Mouse (Mus musculus): ENCODE data around the gene Shank3. TPM values are rescaled to one million over a fixed set of nuclear protein-coding genes. Genes with fewer than 3 reads are reported as not detected.

Gene Shank3
- polyA plus RNA-seq, 1 experiment from 2014 or later = 9.6 TPM

- peak; percentile 68 for ATAC-seq (ENCODE audit: low FRiP score, low read depth)
Observed at GRCm38 (mm10) chr15:89547824-89548601, 48.6 kb downstream of the Shank3 start.

DNA sequence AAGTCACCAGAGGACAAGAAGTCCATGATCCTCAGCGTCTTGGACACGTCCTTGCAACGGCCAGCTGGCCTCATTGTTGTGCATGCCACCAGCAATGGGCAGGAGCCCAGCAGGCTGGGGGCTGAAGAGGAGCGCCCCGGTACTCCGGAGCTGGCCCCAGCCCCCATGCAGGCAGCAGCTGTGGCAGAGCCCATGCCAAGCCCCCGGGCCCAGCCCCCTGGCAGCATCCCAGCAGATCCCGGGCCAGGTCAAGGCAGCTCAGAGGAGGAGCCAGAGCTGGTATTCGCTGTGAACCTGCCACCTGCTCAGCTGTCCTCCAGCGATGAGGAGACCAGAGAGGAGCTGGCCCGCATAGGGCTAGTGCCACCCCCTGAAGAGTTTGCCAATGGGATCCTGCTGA lies 49.4 kb downstream of the Shank3 start:
- Histone ChIP-seq H3K27ac (replicated peaks) (peak overlapping the region; percentile 53), H3K9ac (no peak overlapping the region), H3K9me3 (no peaks in the 10 kb centered on the region), H3K4me2 (peak overlapping the region; percentile 45), H3K4me1 (replicated peaks) (peaks cover 23% of the 10 kb centered on the region), H3K36me3 (peaks cover 3% of the 10 kb centered on the region; the same call in 1 of the 2 replicates), H3K27me3 (no peaks in the 10 kb centered on the region), H3K4me3 (no peak overlapping the region)
- peak; percentile 79 for ATAC-seq (ENCODE audit: low FRiP score, low read depth)
- WGBS = 27% methylated on average over 11 of the region's 11 CpGs

More at GRCm38 (mm10) chr15:89547824-89548601, 48.6 kb downstream of the Shank3 start:
- no peaks in the 10 kb centered on the region for H3K27me3 ChIP-seq
- peaks cover 23% of the 10 kb centered on the region for H3K4me1 ChIP-seq (replicated peaks)
- peak overlapping the region; percentile 53; the same call in 1 of the 2 replicates for H3K27ac ChIP-seq (replicated peaks)
- peaks cover 9% of the 10 kb centered on the region; the same call in 1 of the 2 replicates for H3K36me3 ChIP-seq
- 11% methylated on average over 58 of the region's 58 CpGs for WGBS
- H3K9me3 ChIP-seq = no peaks in the 10 kb centered on the region
- H3K9ac ChIP-seq = no peak overlapping the region; the same call in 1 of the 2 replicates
- H3K4me2 ChIP-seq = peak overlapping the region; percentile 45
- H3K4me3 ChIP-seq = peak overlapping the region; percentile 13; the same call in 1 of the 2 replicates

DNA sequence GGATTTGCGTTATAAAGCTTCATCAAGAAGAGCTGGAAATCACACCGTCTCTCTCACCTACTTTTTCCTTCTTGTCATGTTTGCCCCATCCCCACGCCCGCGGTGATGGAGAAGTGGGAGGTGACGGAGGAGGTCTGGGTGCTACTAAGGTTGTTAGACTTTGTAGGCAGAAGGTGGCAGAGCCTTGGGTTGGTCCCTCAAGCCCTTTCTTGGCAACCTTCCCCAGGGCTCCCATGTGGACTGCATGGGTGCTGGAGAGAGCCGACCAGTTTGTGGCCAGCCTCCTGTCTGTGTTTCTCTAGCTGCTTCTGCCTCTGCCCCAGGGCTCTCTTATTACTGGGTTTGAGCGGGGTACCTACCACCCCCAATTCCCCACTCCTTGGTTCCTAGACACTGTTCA lies 51.1 kb downstream of the Shank3 start:
- Histone ChIP-seq H3K27ac (replicated peaks) (no peak overlapping the region), H3K9ac (no peak overlapping the region), H3K4me1 (replicated peaks) (peaks cover 23% of the 10 kb centered on the region), H3K4me2 (no peak overlapping the region), H3K9me3 (no peaks in the 10 kb centered on the region), H3K27me3 (peaks cover 2% of the 10 kb centered on the region), H3K4me3 (no peak overlapping the region), H3K36me3 (peaks cover 3% of the 10 kb centered on the region; the same call in 1 of the 2 replicates)
- ATAC-seq (ENCODE audit: low FRiP score, low read depth) = no peak
- WGBS = 92% methylated on average over 8 of the region's 8 CpGs

GRCm38 (mm10) chr15:89551733-89552132 lies 52.3 kb downstream of the Shank3 start:
- WGBS = 96% methylated on average over 1 of the region's 1 CpGs
- ATAC-seq (ENCODE audit: low FRiP score, low read depth) = no peak
- no peak overlapping the region for H3K9ac ChIP-seq
- no peaks in the 10 kb centered on the region for H3K9me3 ChIP-seq
- no peak overlapping the region for H3K27ac ChIP-seq (replicated peaks)
- H3K4me2 ChIP-seq = no peak overlapping the region
- H3K4me3 ChIP-seq = no peak overlapping the region
- H3K4me1 ChIP-seq (replicated peaks) = peaks cover 30% of the 10 kb centered on the region
- peaks cover 11% of the 10 kb centered on the region for H3K27me3 ChIP-seq
- peaks cover 3% of the 10 kb centered on the region; the same call in 1 of the 2 replicates for H3K36me3 ChIP-seq

DNA sequence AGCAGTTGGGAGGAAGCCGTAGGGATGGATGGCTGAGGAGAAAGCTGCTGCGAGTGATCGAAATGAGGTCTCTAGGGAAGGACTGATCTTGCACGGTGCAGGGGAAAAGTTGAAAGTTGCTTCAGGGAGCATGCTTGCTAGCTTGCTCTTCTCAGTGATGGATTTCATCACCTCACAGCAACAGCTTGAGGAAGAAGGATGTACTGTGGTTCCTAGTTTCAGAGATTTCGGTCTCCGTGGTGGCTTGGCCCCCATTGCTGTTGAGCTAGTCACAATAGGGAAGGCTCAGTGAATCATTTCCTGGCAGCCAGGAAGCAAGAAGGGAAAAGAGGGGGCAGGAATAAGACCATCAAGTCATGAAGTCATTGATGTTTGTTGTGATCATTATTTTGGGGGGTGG lies 56.2 kb downstream of the Shank3 start:
- peaks cover 23% of the 10 kb centered on the region for H3K4me1 ChIP-seq (replicated peaks)
- H3K9me3 ChIP-seq = no peaks in the 10 kb centered on the region
- peaks cover 30% of the 10 kb centered on the region for H3K27me3 ChIP-seq
- 77% methylated on average over 6 of the region's 6 CpGs for WGBS
- no peak overlapping the region for H3K27ac ChIP-seq (replicated peaks)
- no peak overlapping the region for H3K4me3 ChIP-seq
- no peak overlapping the region for H3K4me2 ChIP-seq
- no peaks in the 10 kb centered on the region; the same call in 1 of the 2 replicates for H3K36me3 ChIP-seq
- no peak for ATAC-seq (ENCODE audit: low FRiP score, low read depth)
- H3K9ac ChIP-seq = no peak overlapping the region

DNA sequence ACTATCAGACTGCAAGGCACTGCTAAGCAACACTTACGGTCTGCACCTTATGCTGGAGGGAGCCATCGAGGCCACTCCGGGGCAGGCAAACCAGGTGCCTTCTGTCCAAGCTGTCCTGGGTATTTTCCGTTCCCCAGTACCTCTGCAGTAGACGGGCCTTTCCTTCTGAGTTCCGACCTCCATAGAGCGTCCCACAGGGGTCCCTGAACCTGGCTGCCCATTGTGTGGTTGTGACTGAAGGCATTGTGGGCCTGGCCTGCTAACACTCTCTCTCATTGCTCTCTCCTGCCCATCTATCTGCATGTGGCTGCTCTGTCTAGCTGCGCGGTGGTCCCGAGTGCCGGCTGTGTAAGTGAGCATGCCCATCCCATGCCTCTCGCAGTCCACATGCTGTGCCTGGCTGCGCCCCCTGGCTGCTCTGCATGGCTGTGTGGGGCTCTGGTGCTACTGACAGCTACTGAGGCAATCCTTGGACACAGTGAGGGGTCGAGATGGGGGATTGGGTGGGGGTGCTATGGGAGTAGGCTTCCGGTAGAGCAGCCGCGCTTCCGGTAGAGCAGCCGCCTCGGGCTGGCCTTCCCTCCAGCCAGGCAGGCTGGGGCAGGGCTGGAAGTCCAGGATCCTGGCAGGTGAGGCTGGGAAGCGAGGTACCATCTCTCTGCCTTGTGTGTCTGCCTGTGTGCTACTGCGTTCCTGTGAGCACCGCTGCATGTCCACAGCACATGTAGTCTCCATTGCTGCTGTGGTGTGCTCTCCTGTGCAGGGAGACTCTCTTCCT lies 57.2 kb downstream of the Shank3 start:
- Histone ChIP-seq H3K4me2 (peak overlapping the region; percentile 28; the same call in 1 of the 2 replicates), H3K36me3 (no peaks in the 10 kb centered on the region), H3K27ac (replicated peaks) (no peak overlapping the region), H3K4me1 (replicated peaks) (peaks cover 23% of the 10 kb centered on the region), H3K9me3 (no peaks in the 10 kb centered on the region), H3K27me3 (peaks cover 30% of the 10 kb centered on the region), H3K4me3 (no peak overlapping the region), H3K9ac (no peak overlapping the region)
- ATAC-seq (ENCODE audit: low FRiP score, low read depth) = peak; percentile 55; the same call in 1 of the 2 replicates
- 23% methylated on average over 22 of the region's 23 CpGs for WGBS

DNA sequence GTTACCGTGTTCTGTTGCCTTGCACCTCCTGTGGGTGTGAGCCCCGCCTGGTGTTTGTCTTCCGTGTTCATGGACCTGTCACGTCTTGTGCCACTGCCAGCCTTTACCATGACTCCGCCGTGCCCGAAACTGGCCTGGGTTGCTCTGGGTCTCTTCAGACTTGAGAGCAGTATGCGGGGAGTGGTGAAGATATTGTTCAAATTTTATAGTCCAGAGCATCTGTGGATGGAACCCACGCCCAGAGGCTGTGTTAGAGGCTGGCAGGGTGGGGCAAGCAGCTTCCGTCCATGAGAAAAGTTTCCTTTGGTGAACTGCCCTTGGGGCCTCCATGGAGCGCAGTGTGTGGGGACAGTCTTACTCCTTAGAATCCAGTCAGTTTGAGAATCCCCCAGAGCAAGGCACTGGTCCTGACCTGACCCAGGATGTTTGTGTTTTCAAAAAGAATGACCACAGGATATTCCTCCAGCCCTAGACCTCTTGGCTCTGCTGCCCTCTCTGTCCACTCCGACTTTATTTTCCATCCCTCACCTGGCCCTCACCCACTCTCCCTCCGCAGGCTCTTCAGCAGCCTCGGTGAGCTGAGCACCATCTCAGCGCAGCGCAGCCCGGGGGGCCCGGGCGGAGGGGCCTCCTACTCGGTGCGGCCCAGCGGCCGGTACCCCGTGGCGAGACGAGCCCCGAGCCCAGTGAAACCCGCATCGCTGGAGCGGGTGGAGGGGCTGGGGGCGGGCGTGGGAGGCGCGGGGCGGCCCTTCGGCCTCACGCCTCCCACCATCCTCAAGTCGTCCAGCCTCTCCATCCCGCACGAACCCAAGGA lies 58.0 kb downstream of the Shank3 start:
- H3K27me3 ChIP-seq = peaks cover 30% of the 10 kb centered on the region
- no peak overlapping the region for H3K9ac ChIP-seq
- peaks cover 23% of the 10 kb centered on the region for H3K4me1 ChIP-seq (replicated peaks)
- no peaks in the 10 kb centered on the region for H3K9me3 ChIP-seq
- H3K27ac ChIP-seq (replicated peaks) = no peak overlapping the region
- no peaks in the 10 kb centered on the region for H3K36me3 ChIP-seq
- WGBS = 18% methylated on average over 40 of the region's 40 CpGs
- peak overlapping the region; percentile 44 for H3K4me2 ChIP-seq
- peak; percentile 39; the same call in 1 of the 2 replicates for ATAC-seq (ENCODE audit: low FRiP score, low read depth)
- peak overlapping the region; percentile 8; the same call in 1 of the 2 replicates for H3K4me3 ChIP-seq

DNA sequence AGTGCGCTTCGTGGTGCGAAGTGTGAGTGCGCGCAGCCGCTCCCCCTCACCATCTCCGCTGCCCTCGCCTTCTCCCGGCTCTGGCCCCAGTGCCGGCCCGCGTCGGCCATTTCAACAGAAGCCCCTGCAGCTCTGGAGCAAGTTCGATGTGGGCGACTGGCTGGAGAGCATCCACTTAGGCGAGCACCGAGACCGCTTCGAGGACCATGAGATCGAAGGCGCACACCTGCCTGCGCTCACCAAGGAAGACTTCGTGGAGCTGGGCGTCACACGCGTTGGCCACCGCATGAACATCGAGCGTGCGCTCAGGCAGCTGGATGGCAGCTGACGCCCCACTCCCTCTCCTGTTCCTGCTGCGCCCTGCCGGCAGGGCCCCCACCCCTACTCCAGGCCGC lies 58.6 kb downstream of the Shank3 start:
- Histone ChIP-seq H3K4me1 (replicated peaks) (peaks cover 23% of the 10 kb centered on the region), H3K27ac (replicated peaks) (no peak overlapping the region), H3K4me3 (peak overlapping the region; percentile 8; the same call in 1 of the 2 replicates), H3K9me3 (no peaks in the 10 kb centered on the region), H3K27me3 (peaks cover 30% of the 10 kb centered on the region), H3K36me3 (no peaks in the 10 kb centered on the region), H3K9ac (no peak overlapping the region), H3K4me2 (peak overlapping the region; percentile 44)
- 11% methylated on average over 33 of the region's 34 CpGs for WGBS
- ATAC-seq (ENCODE audit: low FRiP score, low read depth) = no peak

GRCm38 (mm10) chr15:89559202-89559731 lies 59.8 kb downstream of the Shank3 start:
- Histone ChIP-seq H3K4me3 (no peak overlapping the region), H3K9me3 (no peaks in the 10 kb centered on the region), H3K27ac (replicated peaks) (no peak overlapping the region), H3K4me1 (replicated peaks) (peaks cover 23% of the 10 kb centered on the region), H3K27me3 (peaks cover 30% of the 10 kb centered on the region), H3K36me3 (no peaks in the 10 kb centered on the region), H3K9ac (no peak overlapping the region), H3K4me2 (no peak overlapping the region)
- 44% methylated on average over 10 of the region's 10 CpGs for whole genome bisulfite sequencing
- no peak for ATAC-seq (ENCODE audit: low FRiP score, low read depth)

DNA sequence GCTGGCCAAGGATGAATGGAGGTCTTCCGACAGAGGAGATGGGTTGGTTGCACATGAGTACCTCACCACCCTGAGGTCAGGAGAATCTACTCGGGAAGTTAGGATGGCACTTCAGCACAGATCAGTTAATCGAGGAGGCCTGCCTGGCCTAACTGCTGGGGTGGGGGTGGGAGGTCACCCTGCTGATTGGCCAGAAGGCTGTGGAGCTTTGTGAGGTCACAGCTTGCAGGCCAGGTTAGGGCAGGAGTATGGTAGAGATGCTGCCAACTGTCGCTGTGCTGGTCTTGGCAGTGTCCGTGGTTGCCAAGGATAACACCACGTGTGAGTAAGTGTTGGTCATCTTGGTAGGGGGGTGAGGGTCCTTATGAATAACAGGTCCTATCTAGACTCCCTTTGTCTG lies 68.7 kb downstream of the Shank3 start, which contains the start of gene Acr:
Acr (plus strand) TSS at position 213 of the 400 bp plus-strand sequence.
- no peaks in the 10 kb centered on the region for H3K27me3 ChIP-seq
- H3K9me3 ChIP-seq = no peaks in the 10 kb centered on the region
- H3K4me3 ChIP-seq = no peak within 1 kb of the TSS
- H3K36me3 ChIP-seq = no peaks in the 10 kb centered on the region
- H3K27ac ChIP-seq (replicated peaks) = no peak within 1 kb of the TSS
- no peaks in the 10 kb centered on the region for H3K4me1 ChIP-seq (replicated peaks)
- H3K4me2 ChIP-seq = no peak within 1 kb of the TSS
- 92% methylated on average over 6 of the region's 6 CpGs for WGBS
- no peak for ATAC-seq (ENCODE audit: low FRiP score, low read depth)
- H3K9ac ChIP-seq = no peak within 1 kb of the TSS

GRCm38 (mm10) chr15:89572147-89572546 lies 72.7 kb downstream of the Shank3 start:
- H3K9ac ChIP-seq = no peak overlapping the region
- no peaks in the 10 kb centered on the region for H3K9me3 ChIP-seq
- no peaks in the 10 kb centered on the region for H3K4me1 ChIP-seq (replicated peaks)
- H3K4me3 ChIP-seq = no peak overlapping the region
- H3K36me3 ChIP-seq = no peaks in the 10 kb centered on the region
- H3K27me3 ChIP-seq = no peaks in the 10 kb centered on the region
- no peak overlapping the region for H3K4me2 ChIP-seq
- H3K27ac ChIP-seq (replicated peaks) = no peak overlapping the region
- WGBS = 80% methylated on average over 8 of the region's 8 CpGs
- ATAC-seq (ENCODE audit: low FRiP score, low read depth) = no peak

All from hindbrain, embryonic 15.5 days (tissue).